Mouse (Mus musculus) erythroblast, embryonic 14.5 days (primary cell): ENCODE measurements around the gene Tex14. TPM values are rescaled to one million over a fixed set of nuclear protein-coding genes. Genes with fewer than 3 reads are reported as not detected.
A peak's percentile ranks its signal among the peaks of the same experiment; 100 is the strongest.

Experiments
- H3K27me3 ChIP-seq: 2 replicates; pipeline ENCODE4 v1.6.1; 2012; ENCODE audit warnings: inconsistent platforms; ENCODE audit not compliant: control insufficient read depth
- H3K36me3 ChIP-seq: 2 replicates; pipeline ENCODE4 v1.6.1; 2012; ENCODE audit warnings: mild to moderate bottlenecking, inconsistent platforms; ENCODE audit not compliant: control insufficient read depth
- H3K4me1 ChIP-seq: 2 replicates; pipeline ENCODE4 v1.6.1; 2012; ENCODE audit warnings: inconsistent platforms; ENCODE audit not compliant: control insufficient read depth
- H3K4me3 ChIP-seq: replicated peaks from 2 replicates; pipeline ENCODE3; 2012; ENCODE audit warnings: moderate library complexity, mild to moderate bottlenecking, inconsistent platforms
- H3K9me3 ChIP-seq: 2 replicates; pipeline ENCODE4 v1.6.1; 2012; ENCODE audit warnings: low read length, inconsistent platforms, mixed read lengths; ENCODE audit not compliant: control insufficient read depth
- GATA1 ChIP-seq: IDR thresholded peaks from 2 replicates; pipeline ENCODE4 v1.6.1; 2012; ENCODE audit warnings: low read length, inconsistent platforms, mixed read lengths
- TAL1 ChIP-seq: IDR thresholded peaks from 3 replicates; pipeline ENCODE4 v1.6.1; 2012; ENCODE audit warnings: low read length, inconsistent platforms, mixed read lengths
- polyA plus RNA-seq: library from polyadenylated mRNA; stranded (reverse); fragments of >175 nt; gene quantifications from 2 replicates; pipeline ENCODE4 v1.2.3, GENCODE M21; 2012

The Tex14 gene
- polyA plus RNA-seq, 1 experiment = not detected

GRCm38 (mm10) chr11:87591526-87592353 lies 186.9 kb downstream of the Tex14 start, which contains the start of gene Mtmr4:
TSS of gene Mtmr4 (plus strand) at chr11:87592162.
- TF ChIP-seq TAL1 (no peak), GATA1 (no peak)
- Histone ChIP-seq H3K36me3 (peaks cover 27% of the 10 kb centered on the region), H3K4me3 (peak within 1 kb of the TSS; percentile 89), H3K4me1 (peaks cover 70% of the 10 kb centered on the region), H3K9me3 (no peaks in the 10 kb centered on the region), H3K27me3 (no peaks in the 10 kb centered on the region)

DNA sequence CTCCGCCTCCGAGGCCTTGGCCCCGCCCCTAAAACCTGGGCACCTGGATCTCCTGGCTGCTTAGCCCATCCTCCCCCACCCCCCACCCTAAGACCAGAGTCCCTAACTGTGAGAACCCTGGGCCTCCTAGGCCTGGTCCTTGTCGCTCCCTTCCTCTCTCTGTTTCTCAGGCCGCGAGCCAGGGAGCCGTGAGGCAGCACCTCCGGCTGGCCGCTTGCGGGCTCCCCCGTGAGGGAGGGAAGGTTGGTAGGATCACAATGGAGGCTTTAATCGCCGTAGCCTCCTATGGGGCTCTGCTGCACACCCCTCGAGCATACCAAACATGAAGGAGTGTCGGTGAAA lies 187.5 kb downstream of the Tex14 start:
- no peaks in the 10 kb centered on the region for H3K27me3 ChIP-seq
- H3K4me3 ChIP-seq = peak overlapping the region; percentile 89
- no peaks in the 10 kb centered on the region for H3K9me3 ChIP-seq
- H3K36me3 ChIP-seq = peaks cover 33% of the 10 kb centered on the region
- peaks cover 70% of the 10 kb centered on the region for H3K4me1 ChIP-seq
- TF ChIP-seq GATA1 (no peak), TAL1 (no peak)

- TF ChIP-seq GATA1 (no peak), TAL1 (no peak)
- Histone ChIP-seq H3K27me3 (no peaks in the 10 kb centered on the region), H3K9me3 (no peaks in the 10 kb centered on the region), H3K36me3 (peaks cover 40% of the 10 kb centered on the region), H3K4me3 (peak overlapping the region; percentile 89), H3K4me1 (peaks cover 70% of the 10 kb centered on the region)
These were observed 188.1 kb downstream of the Tex14 start for GRCm38 (mm10) chr11:87592713-87593598.

GRCm38 (mm10) chr11:87595327-87595841 lies 190.5 kb downstream of the Tex14 start:
- TF ChIP-seq GATA1 (no peak), TAL1 (no peak)
- Histone ChIP-seq H3K4me3 (peak overlapping the region; percentile 70), H3K27me3 (no peaks in the 10 kb centered on the region), H3K36me3 (peaks cover 64% of the 10 kb centered on the region), H3K4me1 (peaks cover 52% of the 10 kb centered on the region), H3K9me3 (no peaks in the 10 kb centered on the region)

DNA sequence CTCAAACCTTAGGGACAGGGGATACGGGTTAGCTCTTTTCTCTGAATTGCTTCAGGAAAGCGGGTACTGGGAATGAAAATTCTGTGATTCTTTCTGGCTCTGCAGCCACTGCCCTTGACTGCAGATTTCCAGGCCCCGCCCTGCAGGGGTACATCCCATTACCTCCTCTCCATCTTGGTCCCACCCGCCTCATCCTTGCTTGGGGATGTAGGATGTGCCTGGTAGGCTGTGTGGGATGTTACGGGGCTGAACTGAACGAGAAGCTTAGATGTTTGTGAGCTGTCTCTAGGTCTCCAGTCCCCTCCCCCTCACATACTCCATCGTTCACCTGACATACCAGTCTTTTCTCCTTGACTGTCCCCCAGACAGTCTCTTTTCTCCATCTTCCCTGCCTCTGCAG lies 191.1 kb downstream of the Tex14 start:
- H3K27me3 ChIP-seq = no peaks in the 10 kb centered on the region
- peak overlapping the region; percentile 70 for H3K4me3 ChIP-seq
- peaks cover 70% of the 10 kb centered on the region for H3K36me3 ChIP-seq
- TF ChIP-seq TAL1 = no peak
- no peak for TF ChIP-seq GATA1
- no peaks in the 10 kb centered on the region for H3K9me3 ChIP-seq
- H3K4me1 ChIP-seq = peaks cover 46% of the 10 kb centered on the region

- TF ChIP-seq TAL1 (no peak), GATA1 (no peak)
- peaks cover 75% of the 10 kb centered on the region for H3K36me3 ChIP-seq
- H3K4me3 ChIP-seq = no peak overlapping the region
- H3K27me3 ChIP-seq = no peaks in the 10 kb centered on the region
- H3K4me1 ChIP-seq = peaks cover 45% of the 10 kb centered on the region
- no peaks in the 10 kb centered on the region for H3K9me3 ChIP-seq
These were observed 191.6 kb downstream of the Tex14 start for GRCm38 (mm10) chr11:87596492-87596891.

DNA sequence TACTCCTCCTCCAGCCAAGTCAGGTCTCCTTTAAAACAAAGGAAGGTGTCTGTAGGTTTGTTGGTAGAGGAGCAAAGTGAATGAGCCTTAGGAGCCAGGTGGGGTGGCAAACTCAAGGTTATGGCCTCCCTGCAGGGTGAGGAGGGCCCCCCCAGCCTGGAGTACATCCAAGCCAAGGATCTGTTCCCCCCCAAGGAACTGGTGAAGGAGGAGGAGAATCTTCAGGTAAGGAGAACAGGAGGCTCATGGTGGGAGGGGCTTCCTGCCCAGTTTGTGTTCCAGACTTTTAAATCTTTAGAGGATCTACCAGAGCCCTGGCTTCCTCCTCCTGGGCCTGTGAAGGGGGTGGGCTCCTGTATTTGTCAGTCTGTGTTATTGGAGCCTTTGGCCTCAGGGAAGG lies 192.2 kb downstream of the Tex14 start:
- TF ChIP-seq TAL1 (no peak), GATA1 (no peak)
- Histone ChIP-seq H3K4me1 (peaks cover 45% of the 10 kb centered on the region), H3K36me3 (peaks cover 81% of the 10 kb centered on the region)

DNA sequence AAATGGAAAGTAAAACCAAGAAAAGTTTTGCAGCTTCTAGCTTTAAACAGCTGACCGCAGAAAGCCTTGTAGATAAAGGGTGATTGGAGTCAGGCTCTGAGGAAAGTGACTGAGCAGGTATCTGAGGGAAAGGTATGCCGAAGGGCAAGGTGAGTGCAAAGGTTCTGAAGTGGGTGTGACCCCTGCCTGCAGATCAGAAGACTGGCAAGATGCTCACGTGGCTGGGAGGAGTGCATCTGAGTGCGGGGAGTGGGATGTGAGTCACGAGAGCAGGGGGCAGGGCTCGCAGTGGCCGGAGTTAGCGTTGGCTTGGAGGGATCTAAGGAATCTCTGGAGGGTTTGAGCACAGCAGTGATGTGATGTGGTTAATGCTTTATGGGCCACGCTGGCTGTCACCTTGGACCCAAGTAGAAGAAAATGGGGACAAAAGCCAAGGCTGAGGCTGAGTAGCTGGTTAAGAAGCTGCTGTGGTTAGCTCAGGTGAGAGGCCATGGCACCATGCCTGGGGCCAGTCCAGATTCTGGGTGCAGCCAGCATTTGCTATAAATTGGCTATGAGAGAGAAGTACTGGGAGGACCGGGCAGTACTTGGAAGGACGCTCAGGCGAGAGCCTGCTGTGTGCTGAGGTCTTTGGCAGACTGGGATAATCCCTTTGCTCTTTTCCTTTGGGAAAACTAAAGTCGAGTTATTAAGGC lies 194.7 kb downstream of the Tex14 start:
- Histone ChIP-seq H3K4me1 (peaks cover 22% of the 10 kb centered on the region), H3K4me3 (no peak overlapping the region), H3K9me3 (no peaks in the 10 kb centered on the region), H3K36me3 (peaks cover 92% of the 10 kb centered on the region), H3K27me3 (no peaks in the 10 kb centered on the region)
- TF ChIP-seq TAL1 = no peak
- no peak for TF ChIP-seq GATA1

More for the DNA sequence above, 192.2 kb downstream of the Tex14 start:
- Histone ChIP-seq H3K9me3 (no peaks in the 10 kb centered on the region), H3K27me3 (no peaks in the 10 kb centered on the region), H3K4me3 (no peak overlapping the region)
